Comparison of ENCODE assay signal across 18 mouse cellular contexts in the genomic region with DNA sequence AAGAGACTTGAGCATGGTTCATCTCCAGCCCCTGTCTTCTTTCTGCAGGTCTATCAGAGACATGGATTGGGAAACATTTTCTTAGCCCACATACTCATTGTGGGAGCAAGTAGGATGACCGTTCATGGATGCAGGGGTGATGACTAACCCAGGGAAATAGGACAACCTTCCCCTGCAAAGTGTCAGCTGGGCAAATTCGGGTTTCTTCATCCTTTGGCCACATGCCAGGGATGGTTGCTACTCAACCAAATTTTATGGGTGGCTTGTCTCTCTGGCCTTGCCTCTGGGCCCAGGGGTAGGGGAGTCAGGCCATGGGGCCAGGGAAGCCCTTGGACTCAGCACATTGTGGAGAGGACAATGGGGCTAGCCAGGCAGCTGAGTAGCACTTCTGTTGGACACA. TPM values are rescaled to one million over a fixed set of nuclear protein-coding genes. Genes with fewer than 3 reads are reported as not detected.
DNase-seq lines count a peak whose midpoint lies in the region; ATAC-seq lines count a peak whose summit lies in the region.
"Had no signal": no experiment of that assay in that cellular context is flagged by ENCODE, and none has a peak within 500 bp of the region (broad histone marks: within the 10 kb centered on the region; RNA-seq: fewer than 3 reads in every experiment).

No protein-coding gene starts in this region.

- peak overlapping the region; percentile 47; the same call in 1 of the 2 replicates for H3K27ac ChIP-seq in hindbrain, embryonic 10.5 days
- no peak overlapping the region for H3K27ac ChIP-seq in hindbrain, embryonic 12.5 days
- H3K27ac ChIP-seq: heart, embryonic 13.5 days; hindbrain, embryonic 13.5 days; limb, embryonic 15.5 days had no signal

- H3K9me3 ChIP-seq in hindbrain, embryonic 10.5 days: no peaks in the 10 kb centered on the region
- H3K9me3 ChIP-seq in hindbrain, embryonic 12.5 days (replicated peaks): no peaks in the 10 kb centered on the region
- H3K9me3 ChIP-seq: heart, embryonic 13.5 days; hindbrain, embryonic 13.5 days; limb, embryonic 15.5 days had no signal

- no peak overlapping the region for H3K4me3 ChIP-seq in hindbrain, embryonic 10.5 days
- H3K4me3 ChIP-seq in hindbrain, embryonic 12.5 days: no peak overlapping the region
- H3K4me3 ChIP-seq: heart, embryonic 13.5 days; hindbrain, embryonic 13.5 days; limb, embryonic 15.5 days had no signal

- whole genome bisulfite sequencing in hindbrain, embryonic 10.5 days: 54% methylated on average over 2 of the region's 2 CpGs
- 60% methylated on average over 2 of the region's 2 CpGs for WGBS in hindbrain, embryonic 12.5 days

- no peak for DNase-seq in hindbrain, embryonic 10.5 days (ENCODE audit: low spot score)
- DNase-seq in MN1 (ENCODE audit: low spot score) (peak; percentile 54), adipocyte (ENCODE audit: low spot score) (peak; percentile 22)
- DNase-seq in brain, adult 2 months (ENCODE audit: low read depth, low spot score): peak; percentile 8
- no peak for DNase-seq in kidney, adult 11 months
- DNase-seq in frontal cortex, postnatal 36 days (ENCODE audit: low spot score in 2 of 2): no peak
- DNase-seq: gastrocnemius, postnatal 10 days; kidney, postnatal 25 days; layer of hippocampus, adult 9-11 months; lung, adult 2 months; midbrain, embryonic 14.5 days; thymus, adult 2 months had no signal

- no peak overlapping the region for H3K4me2 ChIP-seq in hindbrain, embryonic 12.5 days (replicated peaks)
- H3K4me2 ChIP-seq: heart, embryonic 13.5 days; hindbrain, embryonic 13.5 days; limb, embryonic 15.5 days had no signal

- H3K9ac ChIP-seq in hindbrain, embryonic 12.5 days: no peak overlapping the region
- H3K9ac ChIP-seq: heart, embryonic 13.5 days; hindbrain, embryonic 13.5 days; limb, embryonic 15.5 days had no signal

- no peaks in the 10 kb centered on the region for H3K36me3 ChIP-seq in hindbrain, embryonic 10.5 days
- no peaks in the 10 kb centered on the region for H3K36me3 ChIP-seq in hindbrain, embryonic 12.5 days
- H3K36me3 ChIP-seq: heart, embryonic 13.5 days; hindbrain, embryonic 13.5 days; limb, embryonic 15.5 days had no signal

- no peaks in the 10 kb centered on the region for H3K27me3 ChIP-seq in hindbrain, embryonic 10.5 days (ENCODE audit: insufficient read depth, poor library complexity, severe bottlenecking)
- H3K27me3 ChIP-seq in hindbrain, embryonic 12.5 days: no peaks in the 10 kb centered on the region
- H3K27me3 ChIP-seq: heart, embryonic 13.5 days; hindbrain, embryonic 13.5 days; limb, embryonic 15.5 days had no signal

- peaks cover 19% of the 10 kb centered on the region for H3K4me1 ChIP-seq in hindbrain, embryonic 10.5 days (replicated peaks)
- 0 out of 2 replicates have a peak, but pooled peaks cover 4% of the 10 kb centered on the region for H3K4me1 ChIP-seq in hindbrain, embryonic 12.5 days
- H3K4me1 ChIP-seq: limb, embryonic 15.5 days had no signal

- no peak for ATAC-seq in hindbrain, embryonic 12.5 days (ENCODE audit: low FRiP score)
- ATAC-seq: intestine, embryonic 16.5 days had no signal

RNA-seq across cellular contexts. Expression of a gene that starts 3.5 kb away (rescaled TPM):
- polyA plus RNA-seq in hindbrain, embryonic 10.5 days (2016; fragmentation: Nextera tagmentation; extraction: Ambion mirVana): 1.6 and 2.2 TPM in 2 replicates
- polyA plus RNA-seq in hindbrain, embryonic 12.5 days (2016; fragmentation: Nextera tagmentation; extraction: Ambion mirVana): 2.8 and 3.5 TPM in 2 replicates
- polyA plus RNA-seq: intestine, embryonic 16.5 days; limb, embryonic 15.5 days; lung, adult 2 months; stomach, embryonic 14.5 days had no signal

RNA-seq across cellular contexts. Expression of a gene that starts 34.5 kb away (rescaled TPM):
- polyA plus RNA-seq in hindbrain, embryonic 10.5 days (2016; fragmentation: Nextera tagmentation; extraction: Ambion mirVana): 29.7 and 32.9 TPM in 2 replicates
- polyA plus RNA-seq in hindbrain, embryonic 12.5 days (2016; fragmentation: Nextera tagmentation; extraction: Ambion mirVana): 55.9 and 58.9 TPM in 2 replicates

RNA-seq across cellular contexts. Expression of a gene that starts 42.6 kb away (rescaled TPM):
- 3.6 and 3.7 TPM in 2 replicates for polyA plus RNA-seq in hindbrain, embryonic 10.5 days (2016; fragmentation: Nextera tagmentation; extraction: Ambion mirVana)
- polyA plus RNA-seq in hindbrain, embryonic 12.5 days (2016; fragmentation: Nextera tagmentation; extraction: Ambion mirVana): 4.8 and 5.3 TPM in 2 replicates

RNA-seq across cellular contexts. Expression of a gene that starts 59.0 kb away (rescaled TPM):
- polyA plus RNA-seq in hindbrain, embryonic 10.5 days (2016; fragmentation: Nextera tagmentation; extraction: Ambion mirVana): 1.5 and 2.0 TPM in 2 replicates
- polyA plus RNA-seq in hindbrain, embryonic 12.5 days (2016; fragmentation: Nextera tagmentation; extraction: Ambion mirVana): 2.7 and 2.9 TPM in 2 replicates
- polyA plus RNA-seq: lung, adult 2 months; thymus, adult 2 months had no signal

Comparison
In these comparisons a context has a peak if more than half of its experiments do, and no peak if none do; other contexts are left out.
1. DNase-seq: peak in MN1 (single experiment), adipocyte (single experiment) and brain, adult 2 months (single experiment); none in hindbrain, embryonic 10.5 days (single experiment), kidney, adult 11 months (single experiment) and frontal cortex, postnatal 36 days (0 of 2).